Comparison of ENCODE assay signal across 17 mouse cellular contexts in the genomic region with DNA sequence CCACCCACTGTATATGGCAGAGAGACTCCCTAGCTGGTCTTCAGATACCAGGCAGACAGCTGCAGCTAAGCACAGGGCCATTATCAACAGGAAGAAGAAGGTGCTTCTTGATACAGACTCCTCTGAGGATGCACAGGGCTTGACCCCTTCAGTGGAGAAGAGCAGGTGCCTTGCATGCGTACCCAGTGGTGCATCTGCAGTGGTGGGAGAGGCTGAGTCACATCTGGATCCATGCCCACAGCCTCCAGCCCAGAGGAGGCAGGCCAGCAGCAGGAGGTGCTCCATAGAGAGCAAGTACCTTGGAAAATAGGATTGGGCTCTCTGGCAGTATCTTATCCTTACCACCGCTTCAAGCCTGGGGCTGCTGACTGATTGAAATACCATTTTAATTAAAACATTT. TPM values are rescaled to one million over a fixed set of nuclear protein-coding genes. Genes with fewer than 3 reads are reported as not detected.
"Had no signal": no experiment of that assay in that cellular context is flagged by ENCODE, and none has a peak within 500 bp of the region (broad histone marks: within the 10 kb centered on the region; RNA-seq: fewer than 3 reads in every experiment).

No protein-coding gene starts in this region.

- H3K4me1 ChIP-seq: limb, embryonic 15.5 days; midbrain, embryonic 15.5 days; neural tube, embryonic 12.5 days; stomach, embryonic 15.5 days had no signal

- DNase-seq: kidney, adult 2 months; kidney, postnatal 14 days; lung, adult 18-20 months; lung, postnatal 36 days; retina, postnatal 1 day; thymus, adult 2 months; thymus, postnatal 25 days had no signal

- H3K36me3 ChIP-seq: kidney, embryonic 15.5 days; limb, embryonic 15.5 days; midbrain, embryonic 15.5 days; neural tube, embryonic 12.5 days; stomach, embryonic 15.5 days had no signal

- H3K27me3 ChIP-seq: kidney, embryonic 15.5 days; limb, embryonic 15.5 days; midbrain, embryonic 15.5 days; neural tube, embryonic 12.5 days; stomach, embryonic 15.5 days had no signal

- H3K4me2 ChIP-seq: kidney, embryonic 15.5 days; limb, embryonic 15.5 days; midbrain, embryonic 15.5 days; neural tube, embryonic 12.5 days; stomach, embryonic 15.5 days had no signal

- H3K4me3 ChIP-seq: kidney, embryonic 15.5 days; limb, embryonic 15.5 days; midbrain, embryonic 15.5 days; neural tube, embryonic 12.5 days; stomach, embryonic 15.5 days had no signal

- ATAC-seq: lung, postnatal 0 days; midbrain, embryonic 15.5 days had no signal

- H3K27ac ChIP-seq: kidney, embryonic 15.5 days; limb, embryonic 15.5 days; liver, embryonic 14.5 days; midbrain, embryonic 15.5 days; neural tube, embryonic 12.5 days; stomach, embryonic 15.5 days had no signal

- H3K9ac ChIP-seq: kidney, embryonic 15.5 days; limb, embryonic 15.5 days; liver, embryonic 14.5 days; midbrain, embryonic 15.5 days; neural tube, embryonic 12.5 days; stomach, embryonic 15.5 days had no signal

- H3K9me3 ChIP-seq: kidney, embryonic 15.5 days; limb, embryonic 15.5 days; midbrain, embryonic 15.5 days; neural tube, embryonic 12.5 days; stomach, embryonic 15.5 days had no signal

RNA-seq across cellular contexts. Expression of a gene that starts 41.9 kb away (rescaled TPM):
- total RNA-seq: megakaryocyte progenitor cell, adult 5-6 weeks; monocyte, adult 5-6 weeks; neutrophil, adult 5-6 weeks had no signal
- polyA plus RNA-seq: liver, embryonic 14.5 days had no signal
